Mouse (Mus musculus) c-Kit-positive CD71-positive TER-119-positive erythroid progenitor cells, embryonic 14.5 days (primary cell): Measurements from ENCODE around the gene Tepsin.

Experiments
- DNase-seq: peaks from one replicate; pipeline ENCODE4 v3.0.0-alpha.2; 2013; ENCODE audit warnings: low spot score

Tepsin gene

GRCm38 (mm10) chr11:120064006-120064667 lies 34.4 kb downstream of the Tepsin start:
- no peak for DNase-seq

- no peak for DNase-seq
Measured at GRCm38 (mm10) chr11:120063326-120063725, 35.2 kb downstream of the Tepsin start.

- DNase-seq = no peak
Measured at GRCm38 (mm10) chr11:120060634-120061033, 37.9 kb downstream of the Tepsin start.

GRCm38 (mm10) chr11:120055953-120056732 lies 42.4 kb downstream of the Tepsin start:
- no peak for DNase-seq

- DNase-seq = no peak
Measured at GRCm38 (mm10) chr11:120053846-120054245, 44.7 kb downstream of the Tepsin start.

GRCm38 (mm10) chr11:120052274-120052673 lies 46.3 kb downstream of the Tepsin start:
- no peak for DNase-seq

GRCm38 (mm10) chr11:120051124-120051811 lies 47.3 kb downstream of the Tepsin start:
- no peak for DNase-seq

- DNase-seq = no peak
Measured at GRCm38 (mm10) chr11:120049067-120049466, 49.5 kb downstream of the Tepsin start.

- DNase-seq = no peak
Measured at GRCm38 (mm10) chr11:120048252-120048556, 50.3 kb downstream of the Tepsin start.

GRCm38 (mm10) chr11:120047531-120048251 lies 50.8 kb downstream of the Tepsin start:
- no peak for DNase-seq

- DNase-seq = no peak
Measured at GRCm38 (mm10) chr11:120046553-120047191, 51.9 kb downstream of the Tepsin start, which contains the start of gene Aatk. Aatk (minus strand) TSS chr11:120047167.

- no peak for DNase-seq
Measured at GRCm38 (mm10) chr11:120045839-120046552, 52.5 kb downstream of the Tepsin start.

GRCm38 (mm10) chr11:120045341-120045740 lies 53.2 kb downstream of the Tepsin start:
- no peak for DNase-seq

- no peak for DNase-seq
Measured at GRCm38 (mm10) chr11:120042141-120042838, 56.2 kb downstream of the Tepsin start.

GRCm38 (mm10) chr11:120041191-120042123 lies 57.1 kb downstream of the Tepsin start:
- no peak for DNase-seq
